Mouse (Mus musculus): ENCODE measurements at regions not wholly inside any gene's neighbourhood (a gene's known extent, or its start where the extent isn't known, plus 50 kb on each side); places are given as distances from the start of the nearest gene placed in this dataset.

GRCm38 (mm10) chr12:16344021-16344420 is 266.7 kb downstream of the Lpin1 start:
- TF ChIP-seq POLR2A (IDR thresholded peaks at IDR 0.05; ENCODE audit: low read depth, low read length), result no peak
- TF ChIP-seq CTCF (IDR thresholded peaks at IDR 0.05; ENCODE audit: extremely low read depth, insufficient read length, insufficient replicate concordance, low read depth, low read length), result no peak

Data from small intestine, adult 2 months (tissue).